ENCODE assay signal across 8 mouse cellular contexts in the genomic region with DNA sequence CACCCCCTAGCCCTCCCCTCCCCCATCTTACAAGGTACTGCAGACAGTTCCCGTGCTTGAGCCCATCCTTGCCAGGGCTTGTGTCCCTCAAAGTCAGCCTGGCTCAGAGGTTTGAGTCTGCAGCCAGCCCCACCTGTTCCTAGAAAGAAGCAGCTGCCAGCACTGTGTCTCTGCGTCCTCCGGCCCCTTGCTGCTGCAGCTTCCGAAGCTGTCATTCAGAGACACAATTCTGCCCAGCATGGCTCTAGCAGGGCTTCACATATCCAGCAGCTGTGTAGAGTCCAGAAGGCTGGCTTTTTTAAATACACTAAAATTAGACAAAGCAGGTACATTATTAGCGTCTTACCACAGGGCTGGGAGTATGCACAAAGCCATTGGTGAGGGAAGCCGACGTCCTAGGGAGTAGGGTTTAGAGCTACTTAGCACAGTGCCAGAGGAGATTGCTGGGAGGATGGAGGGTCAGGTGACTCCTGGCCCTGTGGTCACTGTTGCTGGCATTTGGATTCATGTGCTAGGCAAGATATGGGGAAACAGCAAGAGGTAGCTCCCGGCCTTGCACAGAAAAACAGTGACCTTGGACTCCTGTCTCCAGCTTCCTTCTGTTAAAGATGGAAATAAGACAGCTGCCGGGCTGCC.
A peak's percentile ranks its signal among the peaks of the same experiment; 100 is the strongest.
DNase-seq lines count a peak whose midpoint lies in the region; ATAC-seq and TF ChIP-seq lines count a peak whose summit lies in the region.

No protein-coding gene starts in this region.

- H3K27ac ChIP-seq in cerebellum, adult 2 months (ENCODE audit: insufficient read depth, low read length) = no peak overlapping the region
- H3K27ac ChIP-seq in embryonic facial prominence, embryonic 10.5 days (replicated peaks) = peak overlapping the region; percentile 59
- no peak overlapping the region for H3K27ac ChIP-seq in limb, embryonic 14.5 days (replicated peaks; ENCODE audit: low read depth, low read length)

- ATAC-seq in cerebellum, adult (ENCODE audit: insufficient number of reproducible peaks, low FRiP score, low TSS enrichment) = no peak
- peak; percentile 78 for ATAC-seq in limb, embryonic 14.5 days (ENCODE audit: low FRiP score, low read depth)

- peaks cover 34% of the 10 kb centered on the region for H3K4me1 ChIP-seq in cerebellum, adult 2 months (ENCODE audit: control insufficient read depth, insufficient read depth, low read length)
- peaks cover 43% of the 10 kb centered on the region for H3K4me1 ChIP-seq in embryonic facial prominence, embryonic 10.5 days
- peaks cover 2% of the 10 kb centered on the region; the same call in 1 of the 2 replicates for H3K4me1 ChIP-seq in limb, embryonic 14.5 days (ENCODE audit: control insufficient read depth, insufficient read depth, low read length)

- no peaks in the 10 kb centered on the region for H3K9me3 ChIP-seq in embryonic facial prominence, embryonic 10.5 days
- H3K9me3 ChIP-seq in limb, embryonic 14.5 days (ENCODE audit: control insufficient read depth, low read length) = no peaks in the 10 kb centered on the region

- H3K4me3 ChIP-seq in cerebellum, adult 2 months (replicated peaks; ENCODE audit: insufficient read depth, low read depth, low read length) = no peak overlapping the region
- no peak overlapping the region for H3K4me3 ChIP-seq in embryonic facial prominence, embryonic 10.5 days
- no peak overlapping the region for H3K4me3 ChIP-seq in limb, embryonic 14.5 days (replicated peaks; ENCODE audit: low read length)

- intact Hi-C loops in heart, postnatal 10 days (cut with DNase I) = no loop called here
- intact Hi-C loops in gastrocnemius, postnatal 36 days (cut with DNase I) = no loop called here

- no peaks in the 10 kb centered on the region for H3K27me3 ChIP-seq in cerebellum, adult 2 months (ENCODE audit: control insufficient read depth, insufficient read depth, low read length)
- no peaks in the 10 kb centered on the region for H3K27me3 ChIP-seq in embryonic facial prominence, embryonic 10.5 days (replicated peaks; ENCODE audit: low read depth, poor library complexity, severe bottlenecking)
- H3K27me3 ChIP-seq in limb, embryonic 14.5 days (ENCODE audit: control insufficient read depth, insufficient read depth, low read length) = no peaks in the 10 kb centered on the region

- no peak for TF ChIP-seq CTCF in cerebellum, adult 2 months (IDR thresholded peaks at IDR 0.05; ENCODE audit: borderline replicate concordance, insufficient read depth, low read depth, low read length)

- 14% methylated on average over 9 of the region's 9 CpGs for WGBS in cerebellum, adult 2 months
- 35% methylated on average over 9 of the region's 9 CpGs for WGBS in embryonic facial prominence, embryonic 10.5 days
- 53% methylated on average over 9 of the region's 9 CpGs for WGBS in limb, embryonic 14.5 days

- no peak for TF ChIP-seq POLR2A in cerebellum, adult 2 months (IDR thresholded peaks at IDR 0.05; ENCODE audit: borderline replicate concordance, insufficient read depth, low read length)
- TF ChIP-seq POLR2A in limb, embryonic 14.5 days (IDR thresholded peaks at IDR 0.05; ENCODE audit: borderline replicate concordance, extremely low read depth, insufficient read depth, insufficient read length) = no peak

- DNase-seq in cerebellum, adult 2 months = peak; percentile 30 to 35
- DNase-seq in embryonic facial prominence, embryonic 10.5 days (ENCODE audit: low spot score) = peak; percentile 16
- DNase-seq in heart, postnatal 10 days = peak; percentile 55 to 57
- no peak for DNase-seq in limb, embryonic 14.5 days (ENCODE audit: low spot score)
- DNase-seq in urinary bladder, postnatal 25 days (ENCODE audit: low spot score) = no peak
- no peak for DNase-seq in lung, postnatal 25 days (ENCODE audit: low spot score)
- no peak for DNase-seq in gastrocnemius, postnatal 36 days

- H3K4me2 ChIP-seq in limb, embryonic 14.5 days (replicated peaks; ENCODE audit: low read depth, low read length, severe bottlenecking) = no peak overlapping the region

- no peaks in the 10 kb centered on the region for H3K36me3 ChIP-seq in embryonic facial prominence, embryonic 10.5 days (replicated peaks)
- no peaks in the 10 kb centered on the region for H3K36me3 ChIP-seq in limb, embryonic 14.5 days (ENCODE audit: control insufficient read depth, insufficient read depth, low read length)

- no peak overlapping the region for H3K9ac ChIP-seq in limb, embryonic 14.5 days (ENCODE audit: low read depth, low read length, severe bottlenecking)

Comparison
In these comparisons a context has a peak if more than half of its experiments do, and no peak if none do; other contexts are left out.
1. DNase-seq: peak in cerebellum, adult 2 months (2 of 2), embryonic facial prominence, embryonic 10.5 days (single experiment) and heart, postnatal 10 days (2 of 2); none in limb, embryonic 14.5 days (single experiment), urinary bladder, postnatal 25 days (single experiment), lung, postnatal 25 days (single experiment) and gastrocnemius, postnatal 36 days (0 of 2).